ENCODE assay signal across 15 mouse cellular contexts in genomic region chr17:63431650-63432049, GRCm38 (mm10).
A peak's percentile ranks its signal among the peaks of the same experiment; 100 is the strongest.
DNase-seq lines count a peak whose midpoint lies in the region; ATAC-seq and TF ChIP-seq lines count a peak whose summit lies in the region.
"Had no signal": no experiment of that assay in that cellular context is flagged by ENCODE, and none has a peak within 500 bp of the region (broad histone marks: within the 10 kb centered on the region; RNA-seq: fewer than 3 reads in every experiment).

No protein-coding gene starts in this region.

- H3K27ac ChIP-seq in testis, adult 2 months (ENCODE audit: control insufficient read depth, insufficient read depth, low read depth, low read length): peak overlapping the region; percentile 6; the same call in 1 of the 2 replicates
- no peak overlapping the region for H3K27ac ChIP-seq in lung, embryonic 15.5 days
- no peak overlapping the region for H3K27ac ChIP-seq in thymus, adult 2 months (ENCODE audit: control insufficient read depth, insufficient read depth, low read length)
- no peak overlapping the region for H3K27ac ChIP-seq in hindbrain, embryonic 16.5 days (ENCODE audit: low read depth, low read length)
- H3K27ac ChIP-seq: embryonic facial prominence, embryonic 10.5 days; limb, embryonic 10.5 days had no signal

- H3K4me2 ChIP-seq in lung, embryonic 15.5 days: peak overlapping the region; percentile 29; the same call in 1 of the 2 replicates
- H3K4me2 ChIP-seq in hindbrain, embryonic 16.5 days (ENCODE audit: low read length): no peak overlapping the region

- H3K27me3 ChIP-seq in testis, adult 2 months (ENCODE audit: control insufficient read depth, insufficient read depth, low read length): no peaks in the 10 kb centered on the region
- no peaks in the 10 kb centered on the region for H3K27me3 ChIP-seq in lung, embryonic 15.5 days
- no peaks in the 10 kb centered on the region for H3K27me3 ChIP-seq in thymus, adult 2 months (ENCODE audit: control insufficient read depth, insufficient read depth, low read length)
- H3K27me3 ChIP-seq in hindbrain, embryonic 16.5 days (replicated peaks; ENCODE audit: control insufficient read depth, insufficient read depth, low read length): no peaks in the 10 kb centered on the region

- no peaks in the 10 kb centered on the region; the same call in 1 of the 2 replicates for H3K4me1 ChIP-seq in testis, adult 2 months (ENCODE audit: control insufficient read depth, insufficient read depth, low read length)
- peaks cover 13% of the 10 kb centered on the region; the same call in 1 of the 2 replicates for H3K4me1 ChIP-seq in lung, embryonic 15.5 days
- H3K4me1 ChIP-seq in thymus, adult 2 months (replicated peaks; ENCODE audit: control insufficient read depth, insufficient read depth, low read length): peaks cover 4% of the 10 kb centered on the region
- no peaks in the 10 kb centered on the region for H3K4me1 ChIP-seq in hindbrain, embryonic 16.5 days (ENCODE audit: control insufficient read depth, insufficient read depth, low read depth, low read length)
- H3K4me1 ChIP-seq: embryonic facial prominence, embryonic 10.5 days had no signal

- peak; percentile 28 for DNase-seq in adrenal gland, postnatal 10 days
- no peak for DNase-seq in adrenal gland, postnatal 25 days
- no peak for DNase-seq in testis, postnatal 14 days (ENCODE audit: low spot score)
- no peak for DNase-seq in thymus, adult 2 months
- DNase-seq in right cerebral cortex, postnatal 36 days (ENCODE audit: low spot score in 2 of 2): no peak
- DNase-seq: cerebellum, postnatal 14 days; right cerebral cortex, postnatal 4 days had no signal

- H3K36me3 ChIP-seq in testis, adult 2 months (ENCODE audit: control insufficient read depth, insufficient read depth, low read length): no peaks in the 10 kb centered on the region
- H3K36me3 ChIP-seq in lung, embryonic 15.5 days: no peaks in the 10 kb centered on the region
- H3K36me3 ChIP-seq in thymus, adult 2 months (ENCODE audit: control insufficient read depth, insufficient read depth, low read length): no peaks in the 10 kb centered on the region
- H3K36me3 ChIP-seq in hindbrain, embryonic 16.5 days (ENCODE audit: control insufficient read depth, insufficient read depth, low read length): no peaks in the 10 kb centered on the region
- H3K36me3 ChIP-seq: embryonic facial prominence, embryonic 10.5 days; limb, embryonic 10.5 days had no signal

- TF ChIP-seq POLR2A in testis, adult 2 months (IDR thresholded peaks at IDR 0.05; ENCODE audit: control insufficient read depth, low read depth, low read length): no peak
- TF ChIP-seq POLR2A in thymus, adult 2 months (IDR thresholded peaks at IDR 0.05; ENCODE audit: control insufficient read depth, extremely low read depth, insufficient read depth, low read length, poor library complexity): no peak

- H3K9ac ChIP-seq in lung, embryonic 15.5 days: no peak overlapping the region
- no peak overlapping the region for H3K9ac ChIP-seq in hindbrain, embryonic 16.5 days (ENCODE audit: low read depth, low read length)

- TF ChIP-seq CTCF in testis, adult 2 months (IDR thresholded peaks at IDR 0.05; ENCODE audit: control insufficient read depth, insufficient read depth, insufficient replicate concordance, low read depth, low read length): no peak
- TF ChIP-seq CTCF in thymus, adult 2 months (IDR thresholded peaks at IDR 0.05; ENCODE audit: borderline replicate concordance, control insufficient read depth, extremely low read depth, insufficient read depth, low read length, poor library complexity): no peak

- ATAC-seq in lung, embryonic 15.5 days (ENCODE audit: borderline replicate concordance, extremely low read depth, low FRiP score, low TSS enrichment): peak; percentile 27; the same call in 1 of the 2 replicates
- ATAC-seq in hindbrain, embryonic 16.5 days: no peak
- ATAC-seq: forebrain, embryonic 16.5 days; midbrain, embryonic 16.5 days had no signal

- WGBS in lung, embryonic 15.5 days: 19% methylated on average over 7 of the region's 7 CpGs
- WGBS in thymus, adult 2 months: 84% methylated on average over 7 of the region's 7 CpGs
- WGBS in hindbrain, embryonic 16.5 days: 82% methylated on average over 7 of the region's 7 CpGs

- H3K4me3 ChIP-seq in testis, adult 2 months (ENCODE audit: control insufficient read depth, low read depth, low read length): no peak overlapping the region
- H3K4me3 ChIP-seq in lung, embryonic 15.5 days: no peak overlapping the region
- H3K4me3 ChIP-seq in thymus, adult 2 months (ENCODE audit: control insufficient read depth, insufficient read depth, low read length): no peak overlapping the region
- H3K4me3 ChIP-seq in hindbrain, embryonic 16.5 days (ENCODE audit: low read length): no peak overlapping the region
- H3K4me3 ChIP-seq: embryonic facial prominence, embryonic 10.5 days; erythroblast, embryonic 14.5 days; limb, embryonic 10.5 days had no signal

- H3K9me3 ChIP-seq in lung, embryonic 15.5 days: no peaks in the 10 kb centered on the region
- H3K9me3 ChIP-seq in hindbrain, embryonic 16.5 days (ENCODE audit: control insufficient read depth, low read length): no peaks in the 10 kb centered on the region
- H3K9me3 ChIP-seq: embryonic facial prominence, embryonic 10.5 days; limb, embryonic 10.5 days had no signal
